Mouse (Mus musculus) heart, postnatal 0 days (tissue): ENCODE measurements around the gene Ccdc137.

ENCODE experiments used
- CTCF ChIP-seq: IDR thresholded peaks from 2 replicates; pipeline ENCODE4 v1.5.1; 2016; ENCODE audit warnings: antibody characterized with exemption, control low read depth, low read depth
- EP300 ChIP-seq: IDR thresholded peaks from 2 replicates; pipeline ENCODE4 v1.6.1; 2016; ENCODE audit warnings: antibody characterized with exemption, low read depth

GRCm38 (mm10) chr11:120442765-120443280 lies 15.1 kb upstream of the Ccdc137 start:
- TF ChIP-seq CTCF: no peak
- no peak for TF ChIP-seq EP300
